Mouse (Mus musculus) forelimb bud, embryonic 11.5 days (tissue): ENCODE measurements around the gene Zbtb14.

Source experiments
- DNase-seq: peaks from one replicate; pipeline ENCODE4 v3.0.0-alpha.2; 2012; ENCODE audit warnings: low read depth, low spot score

Zbtb14 gene

GRCm38 (mm10) chr17:69382511-69383100 lies at the start of gene Zbtb14:
Zbtb14 (plus strand) TSS chr17:69383050.
- DNase-seq: peak; percentile 97

- no peak for DNase-seq
Observed at GRCm38 (mm10) chr17:69346056-69346455, 36.8 kb upstream of the Zbtb14 start.

- DNase-seq: peak; percentile 70
Observed at GRCm38 (mm10) chr17:69349014-69349531, 33.8 kb upstream of the Zbtb14 start.

GRCm38 (mm10) chr17:69365049-69365448 lies 17.8 kb upstream of the Zbtb14 start:
- DNase-seq: peak; percentile 52

DNA sequence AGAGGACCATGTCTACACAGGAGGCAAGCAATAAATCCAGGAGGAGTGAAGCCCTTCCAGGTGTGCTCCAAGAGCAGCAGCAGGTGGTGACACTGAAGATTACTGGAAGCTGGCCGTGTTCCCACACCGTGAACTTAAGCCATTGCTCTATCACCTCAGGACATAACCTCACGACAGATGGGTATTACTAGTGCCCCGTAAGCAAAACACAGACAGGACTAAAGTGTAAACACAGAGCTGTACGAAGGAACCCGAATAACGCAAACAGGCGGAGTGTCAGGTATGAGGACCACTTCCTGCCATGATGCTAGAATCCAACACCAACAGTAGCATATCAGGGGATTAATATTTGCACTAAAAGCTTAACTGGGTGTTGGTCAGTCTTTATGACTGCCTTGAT lies 2.0 kb upstream of the Zbtb14 start:
- no peak for DNase-seq

DNA sequence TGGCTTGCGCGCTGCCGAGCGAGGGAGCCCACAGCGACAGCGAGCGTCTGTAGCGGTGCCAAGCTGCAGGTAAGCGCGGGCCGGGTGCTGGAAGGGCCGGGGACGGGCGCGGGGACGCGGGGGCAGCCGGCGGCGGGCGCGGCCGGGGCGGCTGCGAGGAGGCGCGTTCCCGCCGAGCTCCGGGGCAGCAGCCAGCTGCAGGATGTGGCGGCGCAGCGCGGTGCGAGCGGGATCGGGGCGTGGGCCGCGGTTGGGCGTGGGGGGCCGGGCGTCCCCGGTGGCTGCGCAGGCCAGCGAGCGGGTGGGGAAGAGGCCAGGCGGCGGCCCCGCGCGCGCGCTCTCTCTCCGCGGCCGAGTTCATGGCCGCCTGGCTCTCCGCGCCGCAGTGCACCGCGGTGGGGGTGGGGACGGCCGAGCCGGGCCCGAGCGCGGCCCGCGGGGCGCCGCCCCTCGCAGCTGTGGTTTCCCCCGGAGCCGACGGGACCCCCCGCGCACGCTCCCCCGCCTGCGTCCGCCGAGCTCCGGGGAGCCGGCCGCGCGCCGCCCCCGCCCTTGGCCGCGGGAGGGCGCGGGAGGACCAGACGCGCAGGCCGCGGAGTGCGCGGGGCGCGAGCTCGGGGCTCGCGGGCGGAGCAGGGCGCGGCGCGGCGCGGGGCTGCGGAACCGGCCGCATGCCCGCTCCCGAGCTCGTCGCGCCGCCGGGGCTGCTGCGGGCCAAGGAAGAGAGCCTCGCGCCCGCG lies 521 bp downstream of the Zbtb14 start:
- peak; percentile 48 for DNase-seq

DNA sequence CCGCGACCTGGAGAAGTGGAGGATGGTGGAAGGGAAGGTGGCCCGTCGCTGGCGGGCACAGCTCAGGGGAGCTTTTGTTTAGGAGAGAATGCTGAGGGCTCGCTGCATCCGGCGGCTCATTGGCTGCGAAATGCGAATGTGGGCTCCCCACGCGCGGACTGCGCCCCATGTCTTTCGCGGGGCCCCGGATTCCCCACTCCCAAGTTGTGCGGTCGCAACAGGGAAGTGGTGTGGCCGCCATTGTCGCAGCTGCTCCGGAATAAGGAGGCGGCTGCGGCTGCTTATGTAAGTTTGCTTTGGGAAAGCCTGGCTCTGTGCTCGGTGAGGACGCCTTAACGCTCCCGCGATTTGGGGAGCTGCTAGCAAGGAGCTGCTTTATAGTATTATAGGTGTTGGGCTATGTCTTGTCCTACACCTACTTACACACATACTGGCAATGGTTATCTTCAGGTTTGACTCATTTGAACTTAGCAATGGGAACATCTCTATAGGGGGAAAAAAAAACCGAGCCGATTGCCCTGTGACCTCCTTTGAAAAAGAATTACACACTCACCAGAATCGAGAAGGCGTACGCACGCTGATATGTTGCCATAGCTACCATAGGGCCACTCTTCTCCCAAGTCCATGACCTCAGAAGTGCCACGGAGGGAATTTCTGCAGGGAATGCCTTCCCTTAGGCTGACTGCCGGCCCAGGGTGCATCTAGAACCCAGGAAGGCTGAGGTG lies 1.3 kb downstream of the Zbtb14 start:
- peak; percentile 54 for DNase-seq

GRCm38 (mm10) chr17:69396147-69397033 lies 13.5 kb downstream of the Zbtb14 start:
- no peak for DNase-seq

GRCm38 (mm10) chr17:69397163-69397562 lies 14.3 kb downstream of the Zbtb14 start:
- no peak for DNase-seq

DNA sequence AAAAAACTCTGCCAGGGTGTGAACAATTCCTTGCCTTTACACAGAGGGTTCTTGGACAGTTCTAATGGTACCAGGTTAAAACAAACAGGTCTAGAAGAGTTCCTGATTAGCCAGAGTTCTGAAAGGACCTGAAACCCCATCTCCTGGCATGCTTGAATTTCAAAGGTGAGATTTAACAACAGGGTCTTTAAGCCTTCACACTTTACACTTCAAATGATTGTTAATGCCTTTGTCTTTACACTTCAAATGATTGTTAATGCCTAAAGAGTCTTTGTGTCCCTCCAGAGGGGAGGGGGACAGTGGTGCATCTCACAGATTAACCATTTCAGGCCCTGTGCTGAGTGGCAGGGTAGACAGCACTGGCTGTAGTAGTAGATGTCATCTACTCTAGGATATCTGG lies 15.2 kb downstream of the Zbtb14 start:
- no peak for DNase-seq

GRCm38 (mm10) chr17:69401146-69401545 lies 18.3 kb downstream of the Zbtb14 start:
- DNase-seq: no peak

DNA sequence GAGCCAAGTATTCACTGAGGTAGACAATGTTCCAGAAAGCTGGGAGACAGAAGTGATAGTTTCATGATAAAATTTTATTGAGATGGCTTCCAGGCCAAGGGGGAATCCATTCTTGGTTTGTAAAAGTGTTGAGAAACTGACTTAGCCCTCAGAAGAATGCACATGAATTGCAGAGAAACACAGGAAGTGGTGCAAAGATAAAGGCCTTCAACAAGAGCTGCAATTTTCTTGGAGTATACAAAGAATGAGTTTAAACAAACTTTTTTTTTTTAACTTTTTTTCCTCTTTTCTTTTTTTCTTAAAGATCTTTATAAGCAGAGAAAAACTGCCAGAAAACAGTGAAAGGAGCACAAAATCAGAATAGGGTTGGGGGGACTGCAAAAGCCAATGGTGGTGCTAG lies 33.3 kb downstream of the Zbtb14 start:
- DNase-seq: no peak

- DNase-seq: peak; percentile 94
Observed at GRCm38 (mm10) chr17:69416920-69417661, 34.2 kb downstream of the Zbtb14 start.

- no peak for DNase-seq
Observed at GRCm38 (mm10) chr17:69417724-69418373, 35.0 kb downstream of the Zbtb14 start.

GRCm38 (mm10) chr17:69421592-69421991 lies 38.7 kb downstream of the Zbtb14 start:
- peak; percentile 40 for DNase-seq

- DNase-seq: no peak
Observed at GRCm38 (mm10) chr17:69437836-69438235, 55.0 kb downstream of the Zbtb14 start.

- DNase-seq: no peak
Observed at GRCm38 (mm10) chr17:69438486-69438885, 55.6 kb downstream of the Zbtb14 start.

DNA sequence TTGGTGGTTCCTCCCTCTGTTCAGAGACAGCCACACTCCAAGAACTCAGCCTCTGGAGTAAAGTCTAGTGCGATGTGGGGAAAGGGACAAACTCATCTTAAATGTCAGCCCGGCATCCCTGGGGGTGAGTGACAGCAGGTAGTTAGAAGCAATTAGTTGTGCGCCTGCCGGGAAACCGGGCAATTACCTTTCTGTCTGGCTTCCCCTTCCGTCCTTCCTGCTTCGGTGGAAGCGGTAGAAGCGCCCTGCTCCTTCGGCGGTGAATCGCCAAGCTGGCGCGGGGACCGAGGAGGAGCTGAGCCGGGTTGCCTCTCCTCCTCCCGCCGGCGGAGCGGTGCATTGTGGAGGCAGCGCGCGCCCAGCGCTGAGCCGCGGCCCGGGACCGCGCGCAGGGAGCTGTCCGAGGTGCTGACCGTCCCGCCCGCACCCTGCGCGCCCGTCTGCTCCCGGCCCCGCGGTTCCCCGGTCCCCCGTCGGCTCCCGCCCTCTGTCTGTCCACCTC lies 56.2 kb downstream of the Zbtb14 start, which contains the start of gene Akain1:
Gene Akain1, plus strand, starts transcription at position 337 of the 502 bp plus-strand sequence.
- peak; percentile 71 for DNase-seq

- DNase-seq: no peak
Observed at GRCm38 (mm10) chr17:69439571-69440480, 57.0 kb downstream of the Zbtb14 start.
